Mouse (Mus musculus): Measurements from ENCODE around the gene Tsg101. TPM values are rescaled to one million over a fixed set of nuclear protein-coding genes. Genes with fewer than 3 reads are reported as not detected.

Tsg101 gene
- polyA plus RNA-seq, 2 experiments from 2014 or later = 85.8 to 103 TPM

Other genes starting within 250 kb of the Tsg101 start
- under 1 TPM in 1 of 2 experiments, not detected in 1; 0.99 TPM for gene Tph1, start 247.4 kb downstream of the Tsg101 start, polyA plus RNA-seq (2017; shearing (Covaris generic))
- gene Saal1, start 209.3 kb downstream of the Tsg101 start, polyA plus RNA-seq (2017; shearing (Covaris generic)) = 10 to 100 TPM; 17.6 to 18.9 TPM
- not detected for gene Saa3, start 204.3 kb downstream of the Tsg101 start, polyA plus RNA-seq (2017; shearing (Covaris generic))
- gene Saa4, start 187.4 kb downstream of the Tsg101 start, polyA plus RNA-seq (2017; shearing (Covaris generic)) = not detected
- gene Saa1, start 177.0 kb downstream of the Tsg101 start, polyA plus RNA-seq (2017; shearing (Covaris generic)) = under 1 TPM in 1 of 2 experiments, not detected in 1; 0.20 TPM
- gene Saa2, start 168.2 kb downstream of the Tsg101 start, polyA plus RNA-seq (2017; shearing (Covaris generic)) = under 1 TPM in 1 of 2 experiments, not detected in 1; 0.25 TPM
- gene Hps5, start 123.9 kb downstream of the Tsg101 start, polyA plus RNA-seq (2017; shearing (Covaris generic)) = 10 to 100 TPM; 17.6 to 17.8 TPM
- gene Gtf2h1, start 123.9 kb downstream of the Tsg101 start, polyA plus RNA-seq (2017; shearing (Covaris generic)) = 10 to 100 TPM; 22.9 to 23.4 TPM
- gene Ldha, start 78.5 kb downstream of the Tsg101 start, polyA plus RNA-seq (2017; shearing (Covaris generic)) = 1,000 to 10,000 TPM; 1,036 to 1,248 TPM
- gene Ldhc, start 58.8 kb downstream of the Tsg101 start, polyA plus RNA-seq (2017; shearing (Covaris generic)) = not detected
- 1 to 10 TPM; 6.4 to 8.0 TPM for gene Uevld, start 38.6 kb upstream of the Tsg101 start, polyA plus RNA-seq (2017; shearing (Covaris generic))
- gene Gm9999, start 63.6 kb upstream of the Tsg101 start, polyA plus RNA-seq (2017; shearing (Covaris generic)) = not detected
- gene Spty2d1, start 88.4 kb upstream of the Tsg101 start, polyA plus RNA-seq (2017; shearing (Covaris generic)) = 10 to 100 TPM; 23.5 to 32.3 TPM
- gene Tmem86a, start 130.6 kb upstream of the Tsg101 start, polyA plus RNA-seq (2017; shearing (Covaris generic)) = 1 to 10 TPM; 1.0 to 2.9 TPM
- 1 to 10 TPM; 2.1 to 9.3 TPM for gene Ptpn5, start 213.7 kb upstream of the Tsg101 start, polyA plus RNA-seq (2017; shearing (Covaris generic))

Data from activated CD4-positive, CD25-positive, alpha-beta regulatory T cell, adult 4 months (primary cell).